Mouse (Mus musculus) limb, embryonic 14.5 days (tissue): ENCODE measurements around the gene Camta1. TPM values are rescaled to one million over a fixed set of nuclear protein-coding genes. Genes with fewer than 3 reads are reported as not detected.

ENCODE experiments used
- ATAC-seq: fragments of 200-750 bp; cut with Nextera tagmentation; 2 replicates; pipeline ENCODE4 v1.8.0; 2017; ENCODE audit warnings: low read depth, moderate number of reproducible peaks, moderate TSS enrichment; ENCODE audit not compliant: low FRiP score
- DNase-seq: peaks from one replicate; pipeline ENCODE4 v3.0.0-alpha.2; 2015; ENCODE audit warnings: low spot score
- H3K27ac ChIP-seq: fragments of 300-500 bp; sonication (generic); replicated peaks from 2 replicates; pipeline ENCODE4 v1.5.1; 2014; ENCODE audit warnings: low read depth, mild to moderate bottlenecking, low read length, moderate library complexity, mixed read lengths
- H3K27me3 ChIP-seq: fragments of 300-500 bp; sonication (generic); 2 replicates; pipeline ENCODE4 v1.6.1; 2014; ENCODE audit warnings: low read length, mixed read lengths; ENCODE audit not compliant: control insufficient read depth, insufficient read depth
- H3K36me3 ChIP-seq: fragments of 300-500 bp; sonication (generic); 2 replicates; pipeline ENCODE4 v1.6.1; 2014; ENCODE audit warnings: mild to moderate bottlenecking, low read length, moderate library complexity, mixed read lengths; ENCODE audit not compliant: control insufficient read depth, insufficient read depth
- H3K4me1 ChIP-seq: fragments of 300-500 bp; sonication (generic); 2 replicates; pipeline ENCODE4 v1.6.1; 2014; ENCODE audit warnings: antibody characterized with exemption, low read length, mixed read lengths; ENCODE audit not compliant: control insufficient read depth, insufficient read depth
- H3K4me2 ChIP-seq: fragments of 300-500 bp; sonication (generic); replicated peaks from 2 replicates; pipeline ENCODE4 v1.6.1; 2014; ENCODE audit warnings: low read depth, mild to moderate bottlenecking, low read length, moderate library complexity; ENCODE audit not compliant: severe bottlenecking
- H3K4me3 ChIP-seq: fragments of 300-500 bp; sonication (generic); replicated peaks from 2 replicates; pipeline ENCODE4 v1.5.1; 2014; ENCODE audit warnings: low read length
- H3K9ac ChIP-seq: fragments of 300-500 bp; sonication (generic); 2 replicates; pipeline ENCODE4 v1.6.1; 2014; ENCODE audit warnings: mild to moderate bottlenecking, low read depth, low read length, moderate library complexity; ENCODE audit not compliant: severe bottlenecking
- H3K9me3 ChIP-seq: fragments of 300-500 bp; sonication (generic); 2 replicates; pipeline ENCODE4 v1.6.1; 2016; ENCODE audit warnings: low read length; ENCODE audit not compliant: control insufficient read depth
- POLR2A ChIP-seq: fragments of 200-500 bp; IDR thresholded peaks from 2 replicates; pipeline ENCODE4 v1.8.0; 2012; ENCODE audit warnings: inconsistent platforms, mild to moderate bottlenecking, moderate library complexity, borderline replicate concordance; ENCODE audit not compliant: insufficient read depth, insufficient read length; ENCODE audit errors: extremely low read depth
- WGBS: fragments of 180-500 bp; shearing (Covaris S2); extraction: QIAGEN DNeasy Blood & Tissue Kit; methylation state at CpG from one replicate; pipeline ENCODE4 v1.1.7; 2014; 5-methylcytosine and 5-hydroxymethylcytosine counted together
- polyA plus RNA-seq, 2 experiments: library from polyadenylated mRNA; depleted of rRNA in 1 of 2; stranded (reverse) in 1 of 2; unstranded in 1 of 2; fragments of >200 nt; fragmentation: Nextera tagmentation in 1 of 2; extraction: Ambion mirVana in 1 of 2; gene quantifications; 2 replicates each; pipeline versions ENCODE4 v1.2.1 to v1.2.3; 2012 to 2014

Gene Camta1
- polyA plus RNA-seq, 2 experiments: 28.6 to 78.8 TPM

DNA sequence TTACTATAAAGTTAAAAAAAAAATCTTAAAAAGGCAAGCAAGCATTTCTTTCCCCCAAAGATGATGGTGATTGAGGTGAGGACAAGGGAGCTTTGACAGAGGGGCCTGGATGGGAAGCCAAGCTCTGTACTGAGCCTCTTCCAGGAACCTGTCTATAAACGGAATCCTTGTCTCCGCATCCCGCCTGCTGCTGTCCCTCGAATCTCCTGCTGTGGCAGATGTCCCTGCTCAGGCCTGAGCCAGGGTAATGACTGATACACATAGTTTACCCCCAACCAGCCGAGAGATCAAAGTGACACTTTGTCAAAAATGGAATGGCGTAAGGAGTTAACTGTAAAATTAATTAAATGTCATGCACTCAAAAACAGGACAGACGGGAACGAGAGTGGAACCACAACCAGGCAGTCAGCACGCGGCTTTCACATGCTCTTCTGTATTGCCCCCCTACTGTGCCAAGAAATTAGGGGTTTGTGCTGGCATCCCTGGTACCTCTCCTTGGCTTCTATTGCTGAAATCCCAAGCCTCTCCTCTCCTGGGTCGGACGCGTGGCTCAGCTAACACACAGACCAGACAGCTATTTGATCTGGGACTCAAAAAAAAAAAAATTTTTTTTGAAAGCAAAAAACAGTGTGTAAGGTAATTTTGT, 37.0 kb upstream of the Camta1 start:
- Histone ChIP-seq H3K27ac (no peak overlapping the region), H3K4me3 (no peak overlapping the region), H3K36me3 (no peaks in the 10 kb centered on the region), H3K4me2 (no peak overlapping the region), H3K9ac (no peak overlapping the region), H3K9me3 (0 out of 2 replicates have a peak, but pooled peaks cover 3% of the 10 kb centered on the region), H3K27me3 (no peaks in the 10 kb centered on the region; the same call in 1 of the 2 replicates), H3K4me1 (no peaks in the 10 kb centered on the region)
- WGBS: 42% methylated on average over 13 of the region's 13 CpGs
- DNase-seq (no peak), ATAC-seq (no peak)
- TF ChIP-seq POLR2A: no peak

DNA sequence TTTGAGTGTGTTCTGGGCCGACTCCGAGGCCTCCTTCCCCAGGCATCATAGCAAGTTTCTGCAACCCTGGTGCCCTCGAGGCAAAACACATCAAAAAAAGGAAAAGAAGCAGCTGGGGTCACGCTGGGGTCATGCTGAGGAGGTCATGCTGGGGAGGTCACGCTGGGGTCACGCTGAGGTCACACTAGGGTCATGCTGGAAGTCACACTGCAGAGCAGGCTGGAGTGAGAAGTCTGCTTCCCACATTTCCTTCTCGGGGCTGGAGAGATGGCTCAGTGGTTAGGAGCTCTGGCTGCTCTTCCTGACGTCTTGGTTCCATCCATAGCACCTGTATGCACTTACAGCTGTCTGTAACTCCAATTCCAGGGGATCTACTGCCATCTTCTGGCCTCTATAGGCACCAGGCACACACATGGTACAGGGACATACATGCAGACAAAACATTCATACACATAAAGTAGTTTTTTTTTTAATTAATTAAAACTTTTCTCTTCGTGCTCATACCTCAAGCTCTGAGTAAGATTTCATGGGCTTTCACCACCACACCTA, 35.5 kb upstream of the Camta1 start:
- 62% methylated on average over 9 of the region's 9 CpGs for WGBS
- TF ChIP-seq POLR2A: no peak
- H3K27me3 ChIP-seq: no peaks in the 10 kb centered on the region
- ATAC-seq (no peak), DNase-seq (no peak)
- H3K4me1 ChIP-seq: no peaks in the 10 kb centered on the region
- no peak overlapping the region for H3K27ac ChIP-seq
- no peak overlapping the region for H3K4me2 ChIP-seq
- H3K9me3 ChIP-seq: 0 out of 2 replicates have a peak, but pooled peaks cover 3% of the 10 kb centered on the region
- H3K9ac ChIP-seq: no peak overlapping the region
- no peaks in the 10 kb centered on the region for H3K36me3 ChIP-seq
- no peak overlapping the region for H3K4me3 ChIP-seq

DNA sequence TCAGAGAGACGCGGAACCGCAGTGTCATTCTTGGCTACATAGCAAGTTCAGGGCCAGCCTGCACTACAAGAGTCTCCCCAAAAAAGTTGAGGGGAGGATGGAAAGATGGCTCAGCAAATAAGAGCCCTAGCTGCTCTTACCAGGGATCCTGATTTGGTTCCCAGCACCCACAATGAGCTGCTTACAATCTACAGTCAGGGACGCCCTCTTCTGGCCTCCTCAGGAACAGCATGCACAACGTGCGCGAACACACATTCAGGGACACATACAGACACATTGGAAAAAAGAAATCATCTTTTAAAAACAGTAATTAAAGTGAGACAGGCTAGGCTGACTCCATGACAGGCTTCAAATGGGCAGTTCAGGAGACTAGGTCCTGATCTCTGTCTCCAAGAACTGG, 33.9 kb upstream of the Camta1 start:
- Histone ChIP-seq H3K36me3 (no peaks in the 10 kb centered on the region), H3K27me3 (no peaks in the 10 kb centered on the region), H3K9me3 (0 out of 2 replicates have a peak, but pooled peaks cover 3% of the 10 kb centered on the region), H3K4me3 (no peak overlapping the region), H3K4me1 (no peaks in the 10 kb centered on the region), H3K27ac (no peak overlapping the region), H3K4me2 (no peak overlapping the region), H3K9ac (no peak overlapping the region)
- WGBS: 89% methylated on average over 7 of the region's 7 CpGs
- ATAC-seq (no peak), DNase-seq (no peak)
- TF ChIP-seq POLR2A: no peak

DNA sequence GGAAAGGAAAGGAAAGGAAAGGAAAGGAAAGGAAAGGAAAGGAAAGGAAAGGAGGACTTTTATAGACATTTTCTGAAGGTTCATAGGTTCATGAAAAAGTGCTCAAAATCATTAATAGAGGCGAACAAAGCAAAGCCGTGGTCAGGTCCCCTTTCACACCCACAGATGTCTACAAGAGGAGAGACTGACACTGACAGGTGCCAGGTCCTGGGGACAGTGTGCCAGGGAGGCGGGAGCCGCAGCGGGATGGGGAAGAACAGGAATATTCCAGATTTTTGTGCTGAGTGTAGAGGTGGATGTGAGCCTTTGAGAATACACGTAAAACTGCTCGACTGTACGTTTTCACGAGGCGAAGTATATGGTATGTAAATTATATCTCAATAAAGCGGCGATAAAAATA, 33.2 kb upstream of the Camta1 start:
- Histone ChIP-seq H3K4me2 (no peak overlapping the region), H3K36me3 (no peaks in the 10 kb centered on the region), H3K4me1 (no peaks in the 10 kb centered on the region), H3K27me3 (no peaks in the 10 kb centered on the region), H3K9ac (no peak overlapping the region), H3K9me3 (0 out of 2 replicates have a peak, but pooled peaks cover 3% of the 10 kb centered on the region), H3K27ac (no peak overlapping the region), H3K4me3 (no peak overlapping the region)
- DNase-seq (no peak), ATAC-seq (no peak)
- 87% methylated on average over 12 of the region's 12 CpGs for WGBS
- no peak for TF ChIP-seq POLR2A

DNA sequence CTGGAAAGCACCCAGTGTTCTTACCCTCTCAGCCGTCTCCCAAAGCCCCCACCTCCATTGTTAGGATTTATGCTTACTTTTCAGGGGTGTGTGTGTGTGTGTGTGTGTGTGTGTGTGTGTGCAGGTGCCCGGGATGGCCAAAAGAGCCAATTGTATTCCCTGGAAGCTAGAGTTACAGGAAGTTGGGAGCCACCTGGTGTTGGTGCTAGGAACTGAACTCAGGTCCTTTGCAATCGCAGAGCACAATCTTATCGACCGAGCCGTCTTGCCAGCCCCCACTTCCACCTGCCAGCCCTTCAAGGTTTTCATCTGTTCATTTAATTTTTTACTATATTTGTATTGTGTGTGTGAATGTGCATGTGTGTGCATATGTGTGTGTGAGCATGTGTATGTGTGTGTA, 31.6 kb upstream of the Camta1 start:
- Histone ChIP-seq H3K9me3 (0 out of 2 replicates have a peak, but pooled peaks cover 3% of the 10 kb centered on the region), H3K9ac (no peak overlapping the region), H3K4me2 (no peak overlapping the region), H3K4me3 (no peak overlapping the region), H3K36me3 (no peaks in the 10 kb centered on the region), H3K4me1 (no peaks in the 10 kb centered on the region), H3K27ac (no peak overlapping the region), H3K27me3 (no peaks in the 10 kb centered on the region)
- ATAC-seq (no peak), DNase-seq (no peak)
- 71% methylated on average over 6 of the region's 6 CpGs for WGBS
- TF ChIP-seq POLR2A: no peak

DNA sequence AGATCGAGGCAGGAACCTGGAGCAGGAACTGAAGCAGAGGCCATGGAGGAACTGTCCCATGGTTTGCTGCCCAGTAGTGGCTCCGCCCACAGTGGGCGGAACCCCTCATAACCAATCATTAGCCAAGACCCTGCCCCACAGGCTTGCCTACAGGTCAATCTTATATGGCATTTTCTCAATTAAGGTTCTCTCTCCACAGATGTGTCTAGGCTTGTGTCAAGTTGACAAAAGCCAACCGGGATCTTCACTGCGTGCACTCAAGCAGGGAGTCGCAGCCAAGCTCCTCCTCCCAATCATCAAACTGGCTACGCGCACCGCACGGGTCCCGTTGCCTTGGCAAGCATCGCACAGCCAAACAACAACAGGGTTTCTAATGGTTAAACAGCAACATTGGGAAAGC, 19.9 kb upstream of the Camta1 start:
- DNase-seq (no peak), ATAC-seq (no peak)
- H3K4me1 ChIP-seq: no peaks in the 10 kb centered on the region
- 98% methylated on average over 12 of the region's 12 CpGs for WGBS
- no peak overlapping the region for H3K4me2 ChIP-seq
- H3K36me3 ChIP-seq: no peaks in the 10 kb centered on the region
- no peak overlapping the region for H3K4me3 ChIP-seq
- no peaks in the 10 kb centered on the region for H3K27me3 ChIP-seq
- no peak for TF ChIP-seq POLR2A
- no peaks in the 10 kb centered on the region for H3K9me3 ChIP-seq
- no peak overlapping the region for H3K9ac ChIP-seq
- H3K27ac ChIP-seq: no peak overlapping the region
